Mouse (Mus musculus): ENCODE results near the gene Jhy.

The Jhy gene

GRCm38 (mm10) chr9:40927351-40927980 is 36.5 kb downstream of the Jhy start:
- no peak for DNase-seq (ENCODE audit: extremely low read depth, low read depth, low spot score)

- DNase-seq (ENCODE audit: extremely low read depth, low read depth, low spot score) = no peak
Observed at GRCm38 (mm10) chr9:40917871-40918613, 45.9 kb downstream of the Jhy start.

- DNase-seq (ENCODE audit: extremely low read depth, low read depth, low spot score) = no peak
Observed at GRCm38 (mm10) chr9:40908915-40909314, 55.0 kb downstream of the Jhy start.

- DNase-seq (ENCODE audit: extremely low read depth, low read depth, low spot score) = no peak
Observed at GRCm38 (mm10) chr9:40908411-40908810, 55.5 kb downstream of the Jhy start.

- no peak for DNase-seq (ENCODE audit: extremely low read depth, low read depth, low spot score)
Observed at GRCm38 (mm10) chr9:40907413-40907812, 56.5 kb downstream of the Jhy start.

GRCm38 (mm10) chr9:40892456-40892855 is 71.5 kb downstream of the Jhy start:
- no peak for DNase-seq (ENCODE audit: extremely low read depth, low read depth, low spot score)

GRCm38 (mm10) chr9:40889389-40889788 is 74.5 kb downstream of the Jhy start:
- DNase-seq (ENCODE audit: extremely low read depth, low read depth, low spot score) = no peak

GRCm38 (mm10) chr9:40885669-40886068 is 78.2 kb downstream of the Jhy start:
- DNase-seq (ENCODE audit: extremely low read depth, low read depth, low spot score) = no peak

GRCm38 (mm10) chr9:40878998-40879397 is 84.9 kb downstream of the Jhy start:
- DNase-seq (ENCODE audit: extremely low read depth, low read depth, low spot score) = no peak

- DNase-seq (ENCODE audit: extremely low read depth, low read depth, low spot score) = no peak
Observed at GRCm38 (mm10) chr9:40878291-40878945, 85.5 kb downstream of the Jhy start.

- DNase-seq (ENCODE audit: extremely low read depth, low read depth, low spot score) = no peak
Observed at GRCm38 (mm10) chr9:40877881-40878235, 86.1 kb downstream of the Jhy start.

GRCm38 (mm10) chr9:40877146-40877880 is 86.6 kb downstream of the Jhy start:
- no peak for DNase-seq (ENCODE audit: extremely low read depth, low read depth, low spot score)

GRCm38 (mm10) chr9:40876693-40877092 is 87.2 kb downstream of the Jhy start:
- no peak for DNase-seq (ENCODE audit: extremely low read depth, low read depth, low spot score)

GRCm38 (mm10) chr9:40876164-40876563 is 87.8 kb downstream of the Jhy start:
- no peak for DNase-seq (ENCODE audit: extremely low read depth, low read depth, low spot score)

- DNase-seq (ENCODE audit: extremely low read depth, low read depth, low spot score) = no peak
Observed at GRCm38 (mm10) chr9:40875431-40875830, 88.5 kb downstream of the Jhy start.

- DNase-seq (ENCODE audit: extremely low read depth, low read depth, low spot score) = no peak
Observed at GRCm38 (mm10) chr9:40874961-40875360, 89.0 kb downstream of the Jhy start.

- no peak for DNase-seq (ENCODE audit: extremely low read depth, low read depth, low spot score)
Observed at GRCm38 (mm10) chr9:40873556-40874470, 90.1 kb downstream of the Jhy start, which contains the start of gene Bsx. Bsx (plus strand) TSS chr9:40874127.

GRCm38 (mm10) chr9:40872156-40872478 is 91.8 kb downstream of the Jhy start:
- no peak for DNase-seq (ENCODE audit: extremely low read depth, low read depth, low spot score)

GRCm38 (mm10) chr9:40871369-40872155 is 92.4 kb downstream of the Jhy start:
- no peak for DNase-seq (ENCODE audit: extremely low read depth, low read depth, low spot score)

GRCm38 (mm10) chr9:40870331-40870730 is 93.6 kb downstream of the Jhy start:
- no peak for DNase-seq (ENCODE audit: extremely low read depth, low read depth, low spot score)
